Mouse (Mus musculus) liver, adult 2 months (tissue): ENCODE measurements around the gene Cdipt. TPM values are rescaled to one million over a fixed set of nuclear protein-coding genes. Genes with fewer than 3 reads are reported as not detected.

Experiments used
- DNase-seq: peaks from one replicate; pipeline ENCODE4 v3.0.0-alpha.2; 2011; ENCODE audit warnings: low read depth, low spot score; ENCODE audit errors: extremely low read depth
- H3K27ac ChIP-seq: fragments of 200-500 bp; replicated peaks from 2 replicates; pipeline ENCODE4 v1.5.1; 2012; ENCODE audit warnings: low read depth, mild to moderate bottlenecking, control low read depth, inconsistent platforms, low read length; ENCODE audit not compliant: insufficient read depth
- H3K27me3 ChIP-seq: fragments of 200-500 bp; 2 replicates; pipeline ENCODE4 v1.6.1; 2012; ENCODE audit warnings: mild to moderate bottlenecking, moderate library complexity, low read length, inconsistent platforms; ENCODE audit not compliant: control insufficient read depth, insufficient read depth
- H3K36me3 ChIP-seq: fragments of 200-500 bp; 2 replicates; pipeline ENCODE4 v1.6.1; 2012; ENCODE audit warnings: low read length, inconsistent platforms; ENCODE audit not compliant: control insufficient read depth, insufficient read depth
- H3K4me1 ChIP-seq: fragments of 200-500 bp; 2 replicates; pipeline ENCODE4 v1.6.1; 2011; ENCODE audit warnings: low read length; ENCODE audit not compliant: control insufficient read depth, insufficient read depth
- H3K4me3 ChIP-seq: fragments of 200-500 bp; 2 replicates; pipeline ENCODE4 v1.5.1; 2011; ENCODE audit warnings: low read depth, mild to moderate bottlenecking, control low read depth, low read length, moderate library complexity; ENCODE audit not compliant: insufficient read depth
- H3K79me2 ChIP-seq: fragments of 200-500 bp; 2 replicates; pipeline ENCODE4 v1.6.1; 2012; ENCODE audit warnings: inconsistent platforms, mild to moderate bottlenecking, low read length, moderate library complexity; ENCODE audit not compliant: control insufficient read depth, insufficient read depth
- H3K9ac ChIP-seq: fragments of 200-500 bp; 2 replicates; pipeline ENCODE4 v1.6.1; 2012; ENCODE audit warnings: low read depth, mild to moderate bottlenecking, control low read depth, inconsistent platforms, low read length
- CTCF ChIP-seq: fragments of 200-500 bp; IDR thresholded peaks from 2 replicates; pipeline ENCODE4 v1.5.1; 2011; ENCODE audit warnings: low read depth, low read length, control low read depth
- POLR2A ChIP-seq: fragments of 200-500 bp; IDR thresholded peaks from 2 replicates; pipeline ENCODE4 v1.6.1; 2011; ENCODE audit warnings: low read length, control low read depth; ENCODE audit not compliant: insufficient read depth; ENCODE audit errors: extremely low read depth
- WGBS: fragments of 180-500 bp; shearing (Covaris S2); methylation state at CpG from one replicate; pipeline ENCODE4 v1.1.7; 2018; 5-methylcytosine and 5-hydroxymethylcytosine counted together
- polyA plus RNA-seq: library from polyadenylated mRNA; depleted of rRNA; stranded (reverse); fragments of >200 nt; gene quantifications from 2 replicates; pipeline ENCODE4 v1.2.3, GENCODE M21; 2012
- total RNA-seq: library from RNA; depleted of rRNA; stranded (reverse); fragments of >200 nt; gene quantifications from 2 replicates; pipeline ENCODE4 v1.2.3, GENCODE M21; 2014

Cdipt gene
- total and polyA plus RNA-seq, 2 experiments, result 42.8 to 141 TPM

- peaks cover 5% of the 10 kb centered on the region; the same call in 1 of the 2 replicates for H3K36me3 ChIP-seq
- WGBS, result 43% methylated on average over 4 of the region's 4 CpGs
- no peak overlapping the region for H3K4me3 ChIP-seq
- peaks cover 18% of the 10 kb centered on the region for H3K4me1 ChIP-seq
- no peak overlapping the region for H3K9ac ChIP-seq
- no peaks in the 10 kb centered on the region for H3K27me3 ChIP-seq
- no peak for TF ChIP-seq POLR2A
- no peak for TF ChIP-seq CTCF
- peak; percentile 30 for DNase-seq
- no peak overlapping the region for H3K27ac ChIP-seq
- H3K79me2 ChIP-seq, result no peaks in the 10 kb centered on the region
Observed at GRCm38 (mm10) chr7:127004122-127004875, 28.6 kb downstream of the Cdipt start.

GRCm38 (mm10) chr7:127007313-127008024 lies 31.8 kb downstream of the Cdipt start:
- DNase-seq, result no peak
- Histone ChIP-seq H3K4me1 (peaks cover 31% of the 10 kb centered on the region), H3K36me3 (no peaks in the 10 kb centered on the region), H3K27me3 (no peaks in the 10 kb centered on the region), H3K27ac (0 out of 2 replicates have a peak overlapping the region, but pooled peaks have one; percentile 8), H3K79me2 (no peaks in the 10 kb centered on the region), H3K9ac (no peak overlapping the region), H3K4me3 (no peak overlapping the region)
- WGBS, result 86% methylated on average over 6 of the region's 6 CpGs
- TF ChIP-seq POLR2A (no peak), CTCF (no peak)

- H3K36me3 ChIP-seq, result no peaks in the 10 kb centered on the region
- peaks cover 7% of the 10 kb centered on the region; the same call in 1 of the 2 replicates for H3K79me2 ChIP-seq
- TF ChIP-seq POLR2A (no peak), CTCF (no peak)
- H3K27me3 ChIP-seq, result no peaks in the 10 kb centered on the region
- peaks cover 36% of the 10 kb centered on the region for H3K4me1 ChIP-seq
- peak overlapping the region; percentile 31 for H3K9ac ChIP-seq
- no peak overlapping the region for H3K4me3 ChIP-seq
- peak; percentile 29 for DNase-seq
- WGBS, result 52% methylated on average over 9 of the region's 9 CpGs
- H3K27ac ChIP-seq, result peak overlapping the region; percentile 81
Observed at GRCm38 (mm10) chr7:127008239-127009019, 32.7 kb downstream of the Cdipt start.

- Histone ChIP-seq H3K79me2 (peaks cover 16% of the 10 kb centered on the region; the same call in 1 of the 2 replicates), H3K27ac (peak overlapping the region; percentile 61), H3K27me3 (no peaks in the 10 kb centered on the region), H3K4me3 (no peak overlapping the region), H3K36me3 (no peaks in the 10 kb centered on the region), H3K9ac (no peak overlapping the region), H3K4me1 (peaks cover 31% of the 10 kb centered on the region)
- DNase-seq, result peak; percentile 77
- TF ChIP-seq POLR2A (no peak), CTCF (no peak)
- WGBS, result 60% methylated on average over 17 of the region's 17 CpGs
Observed at GRCm38 (mm10) chr7:127009307-127010085, 33.8 kb downstream of the Cdipt start.

- no peak overlapping the region for H3K9ac ChIP-seq
- H3K36me3 ChIP-seq, result no peaks in the 10 kb centered on the region
- 94% methylated on average over 2 of the region's 2 CpGs for WGBS
- TF ChIP-seq POLR2A (no peak), CTCF (no peak)
- peak; percentile 53 for DNase-seq
- H3K27me3 ChIP-seq, result no peaks in the 10 kb centered on the region
- H3K27ac ChIP-seq, result peak overlapping the region; percentile 5
- H3K4me1 ChIP-seq, result peaks cover 36% of the 10 kb centered on the region
- H3K4me3 ChIP-seq, result no peak overlapping the region
- H3K79me2 ChIP-seq, result peaks cover 16% of the 10 kb centered on the region; the same call in 1 of the 2 replicates
Observed at GRCm38 (mm10) chr7:127011051-127011450, 35.3 kb downstream of the Cdipt start.
